Mouse (Mus musculus): ENCODE results near the gene Gm20388. TPM values are rescaled to one million over a fixed set of nuclear protein-coding genes. Genes with fewer than 3 reads are reported as not detected.

Gene Gm20388
- polyA plus RNA-seq, 1 experiment from 2014 or later, result 7.4 TPM

- WGBS, result 33% methylated on average over 9 of the region's 9 CpGs
- no peak; the same call in 1 of the 2 replicates for ATAC-seq (replicated peaks; ENCODE audit: low FRiP score)
Measured at GRCm38 (mm10) chr8:123150737-123151171, 3240.1 kb downstream of the Gm20388 start.

GRCm38 (mm10) chr8:123155177-123155576 is 3244.5 kb downstream of the Gm20388 start:
- Histone ChIP-seq H3K9me3 (replicated peaks) (no peaks in the 10 kb centered on the region), H3K27ac (no peak overlapping the region), H3K4me3 (replicated peaks) (no peak overlapping the region), H3K9ac (no peak overlapping the region), H3K36me3 (no peaks in the 10 kb centered on the region), H3K4me2 (no peak overlapping the region), H3K27me3 (no peaks in the 10 kb centered on the region), H3K4me1 (peaks cover 31% of the 10 kb centered on the region)
- ATAC-seq (replicated peaks; ENCODE audit: low FRiP score), result no peak
- WGBS, result 79% methylated on average over 5 of the region's 5 CpGs

More at GRCm38 (mm10) chr8:123150737-123151171, 3240.1 kb downstream of the Gm20388 start:
- peaks cover 12% of the 10 kb centered on the region; the same call in 1 of the 2 replicates for H3K4me1 ChIP-seq
- H3K36me3 ChIP-seq, result no peaks in the 10 kb centered on the region
- no peak overlapping the region for H3K9ac ChIP-seq
- H3K27ac ChIP-seq, result peak overlapping the region; percentile 69
- H3K4me2 ChIP-seq, result no peak overlapping the region
- no peaks in the 10 kb centered on the region for H3K27me3 ChIP-seq
- H3K4me3 ChIP-seq (replicated peaks), result no peak overlapping the region
- no peaks in the 10 kb centered on the region for H3K9me3 ChIP-seq (replicated peaks)

GRCm38 (mm10) chr8:123156070-123156773 is 3245.6 kb downstream of the Gm20388 start:
- no peak for ATAC-seq (replicated peaks; ENCODE audit: low FRiP score)

GRCm38 (mm10) chr8:123157888-123158465 is 3247.3 kb downstream of the Gm20388 start, which contains the start of gene Sult5a1:
Gene Sult5a1, minus strand, starts transcription at chr8:123158315.
- peak within 1 kb of the TSS; percentile 21 for H3K4me3 ChIP-seq (replicated peaks)
- no peaks in the 10 kb centered on the region for H3K9me3 ChIP-seq (replicated peaks)
- no peaks in the 10 kb centered on the region for H3K36me3 ChIP-seq
- H3K27ac ChIP-seq, result no peak within 1 kb of the TSS
- H3K4me1 ChIP-seq, result peaks cover 21% of the 10 kb centered on the region
- 0 out of 2 replicates have a peak within 1 kb of the TSS, but pooled peaks have one; percentile 2 for H3K9ac ChIP-seq
- WGBS, result 33% methylated on average over 13 of the region's 13 CpGs
- H3K4me2 ChIP-seq, result peak within 1 kb of the TSS; percentile 45
- H3K27me3 ChIP-seq, result no peaks in the 10 kb centered on the region
- 0 out of 2 replicates have a peak, but pooled peaks have one; percentile 49 for ATAC-seq (replicated peaks; ENCODE audit: low FRiP score)

More at GRCm38 (mm10) chr8:123156070-123156773, 3245.6 kb downstream of the Gm20388 start:
- Histone ChIP-seq H3K27me3 (no peaks in the 10 kb centered on the region), H3K9ac (no peak overlapping the region), H3K27ac (no peak overlapping the region), H3K4me1 (peaks cover 24% of the 10 kb centered on the region), H3K36me3 (no peaks in the 10 kb centered on the region), H3K4me3 (replicated peaks) (no peak overlapping the region), H3K4me2 (no peak overlapping the region), H3K9me3 (replicated peaks) (no peaks in the 10 kb centered on the region)
- WGBS, result 84% methylated on average over 9 of the region's 9 CpGs

GRCm38 (mm10) chr8:123181391-123181790 is 3270.8 kb downstream of the Gm20388 start:
- no peaks in the 10 kb centered on the region for H3K27me3 ChIP-seq
- H3K27ac ChIP-seq, result no peak overlapping the region
- H3K9ac ChIP-seq, result no peak overlapping the region
- 64% methylated on average over 3 of the region's 3 CpGs for WGBS
- no peak overlapping the region for H3K4me3 ChIP-seq (replicated peaks)
- ATAC-seq (replicated peaks; ENCODE audit: low FRiP score), result no peak
- H3K4me2 ChIP-seq, result no peak overlapping the region
- peaks cover 16% of the 10 kb centered on the region for H3K4me1 ChIP-seq
- peaks cover 9% of the 10 kb centered on the region; the same call in 1 of the 2 replicates for H3K9me3 ChIP-seq (replicated peaks)
- no peaks in the 10 kb centered on the region for H3K36me3 ChIP-seq

GRCm38 (mm10) chr8:123185566-123186409 is 3275.1 kb downstream of the Gm20388 start, which contains the start of gene Dpep1:
Gene Dpep1, plus strand, starts transcription at chr8:123186242.
- Histone ChIP-seq H3K27me3 (no peaks in the 10 kb centered on the region; the same call in 1 of the 2 replicates), H3K4me3 (replicated peaks) (no peak within 1 kb of the TSS), H3K36me3 (no peaks in the 10 kb centered on the region), H3K9me3 (replicated peaks) (no peaks in the 10 kb centered on the region), H3K4me1 (peaks cover 27% of the 10 kb centered on the region), H3K27ac (peak within 1 kb of the TSS; percentile 67), H3K9ac (no peak within 1 kb of the TSS), H3K4me2 (peak within 1 kb of the TSS; percentile 8; the same call in 1 of the 2 replicates)
- 15% methylated on average over 19 of the region's 19 CpGs for WGBS
- ATAC-seq (replicated peaks; ENCODE audit: low FRiP score), result peak; percentile 23

DNA sequence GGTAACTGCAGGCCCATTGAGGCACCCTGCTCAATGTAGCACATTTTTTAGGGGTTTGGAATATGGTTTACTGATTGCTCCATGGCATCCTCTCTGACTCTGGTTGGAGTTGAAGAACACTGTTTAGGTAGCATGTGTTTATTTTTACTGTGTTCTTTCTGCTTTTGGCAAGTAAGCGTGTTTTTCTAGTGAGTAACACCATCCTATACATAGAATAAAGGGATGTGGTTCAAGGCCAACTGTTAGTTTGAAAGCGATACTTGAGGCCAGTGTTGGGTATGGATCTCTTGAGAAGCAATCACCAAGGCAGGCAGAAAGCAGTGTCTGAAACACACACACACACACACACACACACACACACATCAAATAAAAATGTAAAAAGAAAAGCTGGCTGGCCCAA is 3277.4 kb downstream of the Gm20388 start:
- no peaks in the 10 kb centered on the region for H3K9me3 ChIP-seq (replicated peaks)
- H3K4me1 ChIP-seq, result peaks cover 33% of the 10 kb centered on the region
- H3K9ac ChIP-seq, result no peak overlapping the region
- ATAC-seq (replicated peaks; ENCODE audit: low FRiP score), result no peak
- H3K4me3 ChIP-seq (replicated peaks), result no peak overlapping the region
- 66% methylated on average over 2 of the region's 2 CpGs for WGBS
- H3K36me3 ChIP-seq, result no peaks in the 10 kb centered on the region
- no peaks in the 10 kb centered on the region; the same call in 1 of the 2 replicates for H3K27me3 ChIP-seq
- no peak overlapping the region for H3K4me2 ChIP-seq
- H3K27ac ChIP-seq, result no peak overlapping the region

- Histone ChIP-seq H3K9me3 (replicated peaks) (no peaks in the 10 kb centered on the region), H3K27me3 (no peaks in the 10 kb centered on the region; the same call in 1 of the 2 replicates), H3K27ac (no peak overlapping the region), H3K9ac (no peak overlapping the region), H3K36me3 (no peaks in the 10 kb centered on the region), H3K4me1 (peaks cover 33% of the 10 kb centered on the region), H3K4me3 (replicated peaks) (no peak overlapping the region), H3K4me2 (no peak overlapping the region)
- ATAC-seq (replicated peaks; ENCODE audit: low FRiP score), result no peak
- 66% methylated on average over 7 of the region's 7 CpGs for WGBS
Measured at GRCm38 (mm10) chr8:123188841-123189240, 3278.2 kb downstream of the Gm20388 start.

DNA sequence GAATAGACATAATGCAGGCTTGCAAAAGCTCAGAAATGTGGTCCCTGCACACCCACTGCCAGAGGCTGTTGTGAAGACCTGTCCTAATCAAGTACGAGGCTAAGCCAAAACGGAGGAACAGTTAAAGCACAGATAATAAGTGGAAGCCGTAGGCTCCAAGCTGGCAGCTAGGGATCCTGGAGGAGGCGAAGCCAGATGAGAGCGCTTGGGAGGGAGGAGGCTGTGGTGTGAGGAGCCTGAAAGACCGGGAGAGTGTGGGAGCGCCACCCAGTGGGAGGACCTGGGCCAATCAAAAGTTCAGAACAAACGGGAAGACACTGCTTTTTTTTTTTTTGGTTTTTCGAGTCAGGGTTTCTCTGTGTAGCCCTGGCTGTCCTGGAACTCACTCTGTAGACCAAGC is 3280.0 kb downstream of the Gm20388 start:
- Histone ChIP-seq H3K4me1 (peaks cover 25% of the 10 kb centered on the region), H3K27ac (no peak overlapping the region), H3K9me3 (replicated peaks) (no peaks in the 10 kb centered on the region), H3K9ac (no peak overlapping the region), H3K36me3 (no peaks in the 10 kb centered on the region), H3K27me3 (no peaks in the 10 kb centered on the region; the same call in 1 of the 2 replicates), H3K4me3 (replicated peaks) (no peak overlapping the region), H3K4me2 (peak overlapping the region; percentile 42)
- no peak for ATAC-seq (replicated peaks; ENCODE audit: low FRiP score)
- 3% methylated on average over 9 of the region's 9 CpGs for WGBS

- no peak overlapping the region for H3K4me3 ChIP-seq (replicated peaks)
- no peak overlapping the region for H3K9ac ChIP-seq
- 62% methylated on average over 8 of the region's 8 CpGs for WGBS
- H3K9me3 ChIP-seq (replicated peaks), result no peaks in the 10 kb centered on the region
- H3K27ac ChIP-seq, result no peak overlapping the region
- no peak overlapping the region for H3K4me2 ChIP-seq
- H3K4me1 ChIP-seq, result peaks cover 13% of the 10 kb centered on the region
- no peaks in the 10 kb centered on the region for H3K36me3 ChIP-seq
- no peaks in the 10 kb centered on the region; the same call in 1 of the 2 replicates for H3K27me3 ChIP-seq
- ATAC-seq (replicated peaks; ENCODE audit: low FRiP score), result no peak
Measured at GRCm38 (mm10) chr8:123191908-123192307, 3281.3 kb downstream of the Gm20388 start.

- WGBS, result 82% methylated on average over 9 of the region's 9 CpGs
- Histone ChIP-seq H3K9ac (no peak overlapping the region), H3K9me3 (replicated peaks) (no peaks in the 10 kb centered on the region), H3K36me3 (no peaks in the 10 kb centered on the region), H3K27ac (no peak overlapping the region), H3K4me3 (replicated peaks) (no peak overlapping the region), H3K4me1 (peaks cover 10% of the 10 kb centered on the region), H3K4me2 (no peak overlapping the region), H3K27me3 (no peaks in the 10 kb centered on the region)
- ATAC-seq (replicated peaks; ENCODE audit: low FRiP score), result no peak
Measured at GRCm38 (mm10) chr8:123193771-123194170, 3283.1 kb downstream of the Gm20388 start.
